Mouse (Mus musculus) G1E (cell line): ENCODE measurements around the gene Zw10. TPM values are rescaled to one million over a fixed set of nuclear protein-coding genes. Genes with fewer than 3 reads are reported as not detected.

Experiments used
- ATAC-seq: 2 replicates; pipeline ENCODE4 v1.8.0; 2016; ENCODE audit warnings: mild to moderate bottlenecking; ENCODE audit not compliant: insufficient number of reproducible peaks, poor library complexity, low FRiP score, severe bottlenecking; ENCODE audit errors: extremely low read depth
- DNase-seq: peaks from one replicate; pipeline ENCODE4 v3.0.0; 2012; ENCODE audit warnings: low spot score
- H3K27me3 ChIP-seq: 2 replicates; pipeline ENCODE4 v1.6.1; 2012; ENCODE audit warnings: mild to moderate bottlenecking, low read length, inconsistent platforms; ENCODE audit not compliant: insufficient read depth
- H3K36me3 ChIP-seq: replicated peaks from 2 replicates; pipeline ENCODE3; 2012; ENCODE audit warnings: mild to moderate bottlenecking, inconsistent platforms
- H3K4me1 ChIP-seq: 2 replicates; pipeline ENCODE4 v1.6.1; 2012; ENCODE audit warnings: low read depth, low read length, inconsistent platforms, mixed read lengths; ENCODE audit not compliant: insufficient read depth
- H3K4me3 ChIP-seq: 2 replicates; pipeline ENCODE4 v1.5.1; 2012; ENCODE audit warnings: low read depth, mild to moderate bottlenecking, inconsistent platforms, low read length, moderate library complexity, mixed read lengths
- H3K9me3 ChIP-seq: replicated peaks from 2 replicates; pipeline ENCODE4 v1.6.1; 2012; ENCODE audit warnings: inconsistent platforms
- CTCF ChIP-seq: IDR thresholded peaks from 2 replicates; pipeline ENCODE4 v1.5.1; 2012; ENCODE audit warnings: low read depth, low read length, inconsistent platforms, mixed read lengths
- GATA1 ChIP-seq: IDR thresholded peaks from 2 replicates; pipeline ENCODE4 v1.6.1; 2012; ENCODE audit warnings: borderline replicate concordance, low read length, inconsistent platforms, mixed read lengths
- GATA2 ChIP-seq: IDR thresholded peaks from 2 replicates; pipeline ENCODE4 v1.6.1; 2012; ENCODE audit warnings: low read depth, low read length, inconsistent platforms, borderline replicate concordance
- POLR2AphosphoS5 ChIP-seq: IDR thresholded peaks from 2 replicates; pipeline ENCODE4 v1.6.1; 2012; ENCODE audit warnings: low read depth, low read length, inconsistent platforms; ENCODE audit not compliant: insufficient replicate concordance
- TAL1 ChIP-seq: conservative IDR thresholded peaks from 2 replicates; pipeline ENCODE4 v1.6.1; 2012; ENCODE audit warnings: low read depth, low read length, inconsistent platforms, mixed read lengths
- polyA plus RNA-seq: library from polyadenylated mRNA; stranded (reverse); fragments of >175 nt; gene quantifications from 2 replicates; pipeline ENCODE4 v1.2.3, GENCODE M21; 2012
- total RNA-seq, 2 experiments: library from RNA; stranded (forward) in 1 of 2; stranded (reverse) in 1 of 2; fragments of 200-1000 nt in 1 of 2; fragments of >200 nt in 1 of 2; fragmentation: Nextera tagmentation in 1 of 2; gene quantifications; 2 replicates each; pipeline ENCODE4 v1.2.3; 2014 to 2017

Zw10 gene
- total and polyA plus RNA-seq, 3 experiments: 6.6 to 53.1 (median 46.4) TPM

GRCm38 (mm10) chr9:49098871-49099270, 43.5 kb downstream of the Zw10 start:
- Histone ChIP-seq H3K9me3 (no peaks in the 10 kb centered on the region), H3K27me3 (peaks cover 3% of the 10 kb centered on the region; the same call in 1 of the 2 replicates), H3K4me1 (no peaks in the 10 kb centered on the region), H3K4me3 (no peak overlapping the region), H3K36me3 (no peaks in the 10 kb centered on the region)
- DNase-seq (no peak), ATAC-seq (no peak)
- TF ChIP-seq POLR2AphosphoS5 (no peak), TAL1 (no peak), GATA1 (no peak), GATA2 (no peak), CTCF (no peak)

GRCm38 (mm10) chr9:49102328-49102727, 46.9 kb downstream of the Zw10 start:
- no peaks in the 10 kb centered on the region for H3K9me3 ChIP-seq
- TF ChIP-seq GATA1 (no peak), CTCF (no peak), TAL1 (no peak), GATA2 (no peak), POLR2AphosphoS5 (no peak)

GRCm38 (mm10) chr9:49109101-49109500, 53.7 kb downstream of the Zw10 start:
- Histone ChIP-seq H3K9me3 (no peaks in the 10 kb centered on the region), H3K27me3 (peaks cover 4% of the 10 kb centered on the region; the same call in 1 of the 2 replicates), H3K4me1 (no peaks in the 10 kb centered on the region), H3K4me3 (no peak overlapping the region), H3K36me3 (no peaks in the 10 kb centered on the region)
- ATAC-seq (no peak), DNase-seq (no peak)
- TF ChIP-seq POLR2AphosphoS5 (no peak), CTCF (no peak), GATA1 (no peak), GATA2 (no peak), TAL1 (no peak)

More at GRCm38 (mm10) chr9:49102328-49102727, 46.9 kb downstream of the Zw10 start:
- Histone ChIP-seq H3K4me3 (no peak overlapping the region), H3K4me1 (no peaks in the 10 kb centered on the region), H3K36me3 (no peaks in the 10 kb centered on the region), H3K27me3 (0 out of 2 replicates have a peak, but pooled peaks cover 3% of the 10 kb centered on the region)
- DNase-seq: no peak
- no peak for ATAC-seq

GRCm38 (mm10) chr9:49110476-49111220, 55.2 kb downstream of the Zw10 start:
- no peak for TF ChIP-seq TAL1
- no peak for TF ChIP-seq CTCF
- TF ChIP-seq POLR2AphosphoS5: no peak
- TF ChIP-seq GATA1: no peak
- TF ChIP-seq GATA2: no peak
- no peak for ATAC-seq

GRCm38 (mm10) chr9:49111296-49111695, 55.9 kb downstream of the Zw10 start:
- no peak for DNase-seq
- H3K4me1 ChIP-seq: no peaks in the 10 kb centered on the region
- peaks cover 4% of the 10 kb centered on the region; the same call in 1 of the 2 replicates for H3K27me3 ChIP-seq
- no peak for ATAC-seq
- no peak overlapping the region for H3K4me3 ChIP-seq
- no peak for TF ChIP-seq TAL1
- no peak for TF ChIP-seq POLR2AphosphoS5
- no peak for TF ChIP-seq GATA1
- no peak for TF ChIP-seq CTCF
- TF ChIP-seq GATA2: no peak
- H3K9me3 ChIP-seq: no peaks in the 10 kb centered on the region
- H3K36me3 ChIP-seq: no peaks in the 10 kb centered on the region

More at GRCm38 (mm10) chr9:49110476-49111220, 55.2 kb downstream of the Zw10 start:
- no peaks in the 10 kb centered on the region for H3K4me1 ChIP-seq
- no peaks in the 10 kb centered on the region for H3K9me3 ChIP-seq
- H3K27me3 ChIP-seq: peaks cover 4% of the 10 kb centered on the region; the same call in 1 of the 2 replicates
- no peak overlapping the region for H3K4me3 ChIP-seq
- H3K36me3 ChIP-seq: no peaks in the 10 kb centered on the region
- no peak for DNase-seq

- TF ChIP-seq GATA2 (no peak), CTCF (no peak), TAL1 (no peak), GATA1 (no peak), POLR2AphosphoS5 (no peak)
- DNase-seq (no peak), ATAC-seq (no peak)
- Histone ChIP-seq H3K27me3 (no peaks in the 10 kb centered on the region), H3K4me1 (no peaks in the 10 kb centered on the region), H3K9me3 (no peaks in the 10 kb centered on the region), H3K4me3 (no peak overlapping the region), H3K36me3 (no peaks in the 10 kb centered on the region)
These were observed 62.9 kb downstream of the Zw10 start for GRCm38 (mm10) chr9:49118271-49118825.
